Mouse (Mus musculus): ENCODE data around the gene Rwdd2b.

DNA sequence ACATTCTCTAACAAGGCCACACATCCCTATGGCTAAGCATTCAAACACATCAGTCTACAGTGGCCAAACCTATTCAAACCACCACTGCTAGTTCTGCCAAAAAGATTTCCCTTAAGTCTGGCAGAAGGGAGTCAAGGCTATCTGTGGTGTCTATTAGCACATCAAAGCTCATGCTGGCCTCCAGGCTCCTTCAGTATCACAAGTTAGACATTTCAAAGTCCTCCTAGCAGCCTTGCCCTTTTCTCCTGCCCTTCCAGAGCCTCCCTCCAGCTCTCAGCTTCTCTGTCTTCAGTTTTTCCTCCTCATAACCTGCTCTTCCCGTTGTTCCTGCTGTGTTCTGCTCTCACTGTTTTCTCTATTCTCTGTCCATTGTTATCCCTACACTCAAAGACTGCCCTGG, 3.7 kb upstream of the Rwdd2b start:
- TF ChIP-seq ZKSCAN1 (IDR thresholded peaks at IDR 0.05; ENCODE audit: borderline replicate concordance, low read depth, low read length) = no peak
- no peak for TF ChIP-seq NELFE (IDR thresholded peaks at IDR 0.05; ENCODE audit: low read depth, low read length)
- no peak for TF ChIP-seq MEF2A (IDR thresholded peaks at IDR 0.05; ENCODE audit: borderline replicate concordance, low read depth, low read length)

All from CH12.LX (cell line).